Mouse (Mus musculus) sigmoid colon, adult 10 weeks (tissue): ENCODE data around the gene Galnt7. TPM values are rescaled to one million over a fixed set of nuclear protein-coding genes. Genes with fewer than 3 reads are reported as not detected.

Experiments used
- polyA plus RNA-seq: library from polyadenylated mRNA; stranded (reverse); fragments of 350-450 nt; fragmentation: Illumina TruSeq; extraction: RNeasy Lipid Tissue Mini Kit (QIAGEN cat#74804); gene quantifications from one replicate; pipeline ENCODE4 v1.2.3, GENCODE M21; 2014; ENCODE audit warnings: low read depth, low replicate concordance

The Galnt7 gene
- 410 TPM for polyA plus RNA-seq

DNA sequence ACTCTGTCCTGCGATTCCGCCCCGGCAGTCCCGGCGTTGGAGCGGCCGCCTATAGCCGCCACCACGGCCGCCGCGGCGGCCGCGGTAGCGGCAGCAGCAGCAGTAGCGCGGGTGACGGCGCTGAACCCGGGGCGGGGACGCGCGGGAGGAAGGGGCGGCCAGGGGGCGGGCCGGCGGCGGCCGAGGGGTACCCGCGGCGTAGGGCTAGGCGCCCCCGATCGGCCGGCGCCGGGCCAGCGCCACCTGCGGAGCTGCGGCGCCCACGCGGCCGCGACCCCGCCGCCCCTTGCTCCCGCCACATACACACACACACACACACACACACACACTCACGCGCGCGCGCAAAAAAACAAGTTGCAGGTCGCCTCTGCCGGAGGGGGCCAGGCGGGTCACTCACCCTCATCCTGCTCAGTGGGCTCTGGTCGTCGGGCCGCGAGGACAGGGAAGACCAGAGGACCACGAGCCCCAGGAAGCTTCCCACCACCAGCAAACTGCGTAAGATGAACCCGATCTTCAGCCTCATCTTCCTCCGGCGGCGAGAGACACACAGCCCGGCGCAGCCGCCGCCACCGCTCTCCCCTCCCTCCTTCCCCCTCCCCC, at the start of gene Galnt7:
Galnt7 (minus strand) TSS at position 577 of the 600 bp plus-strand sequence.

DNA sequence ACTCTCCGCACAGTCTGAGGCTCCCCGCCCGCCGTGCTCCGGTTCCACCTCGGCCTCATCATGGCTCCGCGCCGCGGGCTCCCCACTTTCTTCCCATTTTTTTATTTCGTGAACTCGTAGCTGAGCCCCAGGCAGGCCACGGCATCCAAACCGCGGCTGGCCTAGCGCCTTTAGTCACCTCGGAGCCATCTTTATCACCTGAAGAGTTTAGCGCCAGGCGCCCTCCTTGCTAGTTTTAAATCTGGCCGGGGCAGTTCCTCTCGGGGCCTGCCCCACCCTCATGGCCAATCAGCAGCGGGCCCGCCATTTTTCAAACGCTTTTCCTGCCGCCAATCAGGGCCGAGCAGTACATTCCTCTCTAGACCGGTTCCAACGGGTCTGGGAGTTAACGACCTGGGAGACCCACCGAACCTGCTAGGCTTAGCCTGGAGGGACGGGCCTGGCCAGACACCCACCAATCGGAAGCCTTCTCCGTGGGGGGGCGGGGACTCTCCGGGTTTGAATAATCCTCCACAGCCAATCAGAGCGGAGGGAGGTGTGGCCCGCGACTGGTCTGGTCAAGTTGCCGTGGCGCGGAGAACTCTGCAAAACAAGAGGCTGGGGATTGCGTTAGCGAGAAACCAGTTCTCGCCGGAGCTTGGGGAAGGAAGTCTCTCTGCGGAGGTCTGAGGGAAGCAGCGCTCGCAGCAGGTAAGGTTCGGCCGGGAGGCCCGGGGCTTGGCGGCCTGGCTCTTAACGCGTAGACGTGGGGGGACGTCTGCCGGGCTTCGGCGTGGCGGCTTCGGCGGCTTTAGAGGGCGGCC, 141.3 kb downstream of the Galnt7 start, which contains the start of gene Hmgb2:
Hmgb2 (plus strand) TSS at position 592 of the 803 bp plus-strand sequence.

GRCm38 (mm10) chr8:57487441-57488155, 165.2 kb downstream of the Galnt7 start, which contains the start of gene Sap30:
Gene Sap30, minus strand, starts transcription at chr8:57487860.

Other genes with a start within 250 kb of the Galnt7 start
- gene Scrg1, start 197.1 kb downstream of the Galnt7 start, polyA plus RNA-seq, result not detected
- gene Sap30, start 165.2 kb downstream of the Galnt7 start, polyA plus RNA-seq, result 18.2 TPM
- gene Hmgb2, start 141.1 kb downstream of the Galnt7 start, polyA plus RNA-seq, result 87.3 TPM